Mouse (Mus musculus): ENCODE measurements around the gene Lims1. TPM values are rescaled to one million over a fixed set of nuclear protein-coding genes. Genes with fewer than 3 reads are reported as not detected.

Gene Lims1
- polyA plus RNA-seq, 1 experiment from 2014 or later = 160 TPM

- H3K27ac ChIP-seq (ENCODE audit: poor library complexity, severe bottlenecking) = peak within 1 kb of the TSS; percentile 96
- no peaks in the 10 kb centered on the region for H3K27me3 ChIP-seq (replicated peaks)
- peak; percentile 99 for ATAC-seq (ENCODE audit: insufficient number of reproducible peaks, low FRiP score)
- under 1% methylated on average over 83 of the region's 91 CpGs for WGBS
- peak within 1 kb of the TSS; percentile 98 for H3K9ac ChIP-seq
- no peaks in the 10 kb centered on the region for H3K36me3 ChIP-seq
- H3K4me3 ChIP-seq = peak within 1 kb of the TSS; percentile 99
- H3K9me3 ChIP-seq (replicated peaks) = no peaks in the 10 kb centered on the region
- H3K4me2 ChIP-seq = peak within 1 kb of the TSS; percentile 70
- peaks cover 9% of the 10 kb centered on the region for H3K4me1 ChIP-seq (replicated peaks)
Observed at GRCm38 (mm10) chr10:58446384-58447279, 123.4 kb downstream of the Lims1 start, which contains the start of gene Ranbp2. Gene Ranbp2, plus strand, starts transcription at chr10:58446920.

DNA sequence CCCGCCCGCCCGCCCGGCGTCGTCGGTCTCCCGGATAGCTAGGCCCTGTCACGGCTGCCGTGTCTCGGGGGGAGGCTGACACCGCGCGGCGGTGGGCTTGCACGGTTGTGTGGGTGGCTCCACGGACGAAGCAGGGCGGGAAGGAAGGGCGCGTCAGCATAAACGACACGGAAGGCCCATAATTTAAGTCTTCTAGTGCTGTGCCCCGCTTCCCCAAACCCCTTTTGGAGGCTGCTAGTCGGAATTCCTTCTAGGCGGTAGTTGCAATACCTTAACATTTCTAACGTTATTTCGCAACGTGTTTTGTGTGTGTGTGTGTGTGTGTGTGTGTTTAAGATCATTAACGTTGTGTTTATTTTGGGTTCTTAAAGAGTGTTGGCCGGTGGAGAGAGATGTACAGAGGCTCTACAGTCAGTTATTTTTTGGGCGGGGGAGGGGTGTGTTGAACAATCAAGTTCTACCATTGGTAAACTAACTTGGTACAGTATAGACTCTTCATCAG is 124.1 kb downstream of the Lims1 start:
- peaks cover 3% of the 10 kb centered on the region; the same call in 1 of the 2 replicates for H3K36me3 ChIP-seq
- peak overlapping the region; percentile 99 for H3K4me3 ChIP-seq
- H3K27ac ChIP-seq (ENCODE audit: poor library complexity, severe bottlenecking) = peak overlapping the region; percentile 96
- no peaks in the 10 kb centered on the region for H3K9me3 ChIP-seq (replicated peaks)
- under 1% methylated on average over 32 of the region's 32 CpGs for WGBS
- H3K27me3 ChIP-seq (replicated peaks) = no peaks in the 10 kb centered on the region
- peak; percentile 70; the same call in 1 of the 2 replicates for ATAC-seq (ENCODE audit: insufficient number of reproducible peaks, low FRiP score)
- peak overlapping the region; percentile 70 for H3K4me2 ChIP-seq
- peaks cover 9% of the 10 kb centered on the region for H3K4me1 ChIP-seq (replicated peaks)
- H3K9ac ChIP-seq = peak overlapping the region; percentile 98

DNA sequence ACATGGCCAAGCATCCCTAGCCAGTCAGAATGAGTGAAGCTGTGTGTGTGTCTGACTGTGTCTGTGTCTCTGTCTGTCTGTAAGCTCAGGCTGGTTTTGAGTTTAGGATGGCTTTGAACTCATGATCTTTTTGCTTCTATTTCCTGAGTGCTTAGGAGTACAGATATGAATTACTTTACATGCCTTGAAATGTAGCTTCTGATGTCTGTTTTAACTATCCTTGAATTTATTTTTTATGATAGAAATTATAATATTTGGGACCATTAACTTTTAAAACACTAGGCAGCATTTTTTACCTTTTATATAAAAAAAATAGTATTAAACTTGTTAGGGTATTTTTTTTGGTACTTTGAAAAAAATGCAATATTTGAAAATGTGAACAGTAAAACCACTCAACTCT is 128.3 kb downstream of the Lims1 start:
- Histone ChIP-seq H3K4me1 (replicated peaks) (0 out of 2 replicates have a peak, but pooled peaks cover 2% of the 10 kb centered on the region), H3K27me3 (replicated peaks) (no peaks in the 10 kb centered on the region), H3K4me2 (no peak overlapping the region), H3K9ac (no peak overlapping the region), H3K27ac (ENCODE audit: poor library complexity, severe bottlenecking) (peak overlapping the region; percentile 34; the same call in 1 of the 2 replicates), H3K9me3 (replicated peaks) (no peaks in the 10 kb centered on the region), H3K4me3 (no peak overlapping the region), H3K36me3 (peaks cover 21% of the 10 kb centered on the region)
- ATAC-seq (ENCODE audit: insufficient number of reproducible peaks, low FRiP score) = no peak

DNA sequence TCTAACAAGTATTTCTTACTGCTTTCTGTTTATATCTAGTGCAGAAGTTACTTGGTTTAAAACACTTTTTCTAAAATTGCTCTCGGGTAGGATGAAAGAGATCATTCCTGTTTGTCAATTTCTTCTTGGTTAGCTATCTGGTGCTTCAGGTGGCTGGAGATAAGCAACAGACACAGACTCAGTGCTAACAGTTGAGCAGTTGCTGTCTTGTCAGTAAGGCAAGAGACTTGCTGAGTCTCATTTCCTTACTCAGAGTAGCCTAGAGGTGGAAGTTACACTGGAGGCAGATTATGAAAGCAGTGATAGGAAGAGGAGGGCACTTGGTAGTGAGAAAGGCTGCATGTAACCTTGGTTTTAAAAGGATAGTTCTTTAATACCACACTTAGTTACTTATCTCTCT is 128.9 kb downstream of the Lims1 start:
- H3K4me3 ChIP-seq = no peak overlapping the region
- ATAC-seq (ENCODE audit: insufficient number of reproducible peaks, low FRiP score) = no peak
- no peak overlapping the region; the same call in 1 of the 2 replicates for H3K9ac ChIP-seq
- WGBS = 31% methylated on average over 1 of the region's 1 CpGs
- H3K27me3 ChIP-seq (replicated peaks) = no peaks in the 10 kb centered on the region
- H3K27ac ChIP-seq (ENCODE audit: poor library complexity, severe bottlenecking) = no peak overlapping the region
- H3K4me2 ChIP-seq = no peak overlapping the region
- peaks cover 21% of the 10 kb centered on the region for H3K36me3 ChIP-seq
- no peaks in the 10 kb centered on the region for H3K9me3 ChIP-seq (replicated peaks)
- H3K4me1 ChIP-seq (replicated peaks) = 0 out of 2 replicates have a peak, but pooled peaks cover 2% of the 10 kb centered on the region

- H3K36me3 ChIP-seq = peaks cover 44% of the 10 kb centered on the region
Observed at GRCm38 (mm10) chr10:58459896-58460295, 136.6 kb downstream of the Lims1 start.

More at GRCm38 (mm10) chr10:58459896-58460295, 136.6 kb downstream of the Lims1 start:
- no peaks in the 10 kb centered on the region for H3K9me3 ChIP-seq (replicated peaks)
- H3K27me3 ChIP-seq (replicated peaks) = no peaks in the 10 kb centered on the region
- no peaks in the 10 kb centered on the region for H3K4me1 ChIP-seq (replicated peaks)
- H3K4me3 ChIP-seq = no peak overlapping the region
- H3K9ac ChIP-seq = no peak overlapping the region
- H3K4me2 ChIP-seq = no peak overlapping the region
- no peak for ATAC-seq (ENCODE audit: insufficient number of reproducible peaks, low FRiP score)
- no peak overlapping the region for H3K27ac ChIP-seq (ENCODE audit: poor library complexity, severe bottlenecking)
- 93% methylated on average over 1 of the region's 1 CpGs for WGBS

Other genes starting within 250 kb of the Lims1 start
- gene AW822073, start 98.5 kb upstream of the Lims1 start, polyA plus RNA-seq (2016; fragmentation: Nextera tagmentation; extraction: Ambion mirVana) = not detected in 2 replicates
- not detected in 2 replicates for gene Duxf3, start 90.8 kb upstream of the Lims1 start, polyA plus RNA-seq (2016; fragmentation: Nextera tagmentation; extraction: Ambion mirVana)
- not detected in 2 replicates for gene Gm4981, start 86.8 kb upstream of the Lims1 start, polyA plus RNA-seq (2016; fragmentation: Nextera tagmentation; extraction: Ambion mirVana)
- 47.5 and 52.8 TPM in 2 replicates for gene Gcc2, start 68.0 kb upstream of the Lims1 start, polyA plus RNA-seq (2016; fragmentation: Nextera tagmentation; extraction: Ambion mirVana)
- 25.6 and 25.8 TPM in 2 replicates for gene Ranbp2, start 123.5 kb downstream of the Lims1 start, polyA plus RNA-seq (2016; fragmentation: Nextera tagmentation; extraction: Ambion mirVana)
- gene Ccdc138, start 174.5 kb downstream of the Lims1 start, polyA plus RNA-seq (2016; fragmentation: Nextera tagmentation; extraction: Ambion mirVana) = 6.7 and 7.2 TPM in 2 replicates